Mouse (Mus musculus) layer of hippocampus, adult 11-12 months (tissue): ENCODE data around the gene Ccdc85b.

Experiments
- DNase-seq: peaks from one replicate; pipeline ENCODE4 v3.0.0; 2022; ENCODE audit warnings: low spot score

Ccdc85b gene

DNA sequence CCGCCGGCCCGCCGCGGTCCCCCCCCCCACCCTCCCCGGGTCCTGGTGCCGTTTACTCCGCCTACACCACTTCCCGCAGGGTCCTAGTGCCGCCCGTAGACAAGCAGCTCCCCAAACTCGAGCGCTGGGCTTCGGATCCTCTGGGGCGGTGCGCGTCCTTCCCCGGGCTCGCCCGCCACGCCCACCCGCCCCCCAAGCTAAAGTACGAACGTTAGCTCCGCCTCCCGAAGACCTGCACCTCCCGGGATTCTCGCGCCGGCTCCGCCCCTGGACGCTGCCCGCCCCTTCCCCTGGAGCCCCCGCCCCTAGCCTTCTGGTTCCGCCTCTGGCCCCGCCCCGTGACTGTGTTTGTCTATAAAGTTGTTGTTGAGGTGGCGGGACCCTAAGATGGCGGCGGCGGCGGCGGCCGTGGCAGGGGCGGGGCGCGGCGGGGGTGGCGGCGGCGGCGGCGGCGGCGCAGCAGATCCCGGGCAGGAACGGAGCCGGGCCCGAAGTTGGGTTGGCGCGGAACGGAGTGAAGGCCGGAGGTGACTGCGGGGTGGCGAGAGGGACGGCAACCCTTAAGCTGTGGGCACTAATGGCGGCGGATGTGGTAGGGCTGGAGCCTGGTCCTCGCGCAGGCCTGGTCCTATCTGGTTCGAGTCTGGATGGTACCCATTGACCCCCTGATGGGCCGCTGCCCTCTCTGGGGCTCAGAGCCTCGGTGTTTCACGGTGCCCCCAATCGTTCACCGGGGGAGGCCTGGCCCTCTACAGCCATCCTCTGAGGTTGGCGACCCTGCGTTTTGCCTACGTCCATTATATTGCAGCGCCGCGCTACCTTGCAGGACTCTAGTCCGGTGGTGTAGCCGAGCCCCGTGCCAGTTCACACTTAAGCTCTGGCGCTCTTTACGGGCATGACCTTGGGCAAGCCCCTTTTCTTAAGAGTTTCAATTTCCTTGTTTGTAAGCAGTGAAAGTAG is 32.6 kb downstream of the Ccdc85b start, which contains the start of the genes Drap1 and AI837181:
Drap1 (minus strand) TSS at position 198 of the 960 bp plus-strand sequence.
AI837181 (plus strand) TSS at position 363 of the 960 bp plus-strand sequence.
- DNase-seq = peak; percentile 94

DNA sequence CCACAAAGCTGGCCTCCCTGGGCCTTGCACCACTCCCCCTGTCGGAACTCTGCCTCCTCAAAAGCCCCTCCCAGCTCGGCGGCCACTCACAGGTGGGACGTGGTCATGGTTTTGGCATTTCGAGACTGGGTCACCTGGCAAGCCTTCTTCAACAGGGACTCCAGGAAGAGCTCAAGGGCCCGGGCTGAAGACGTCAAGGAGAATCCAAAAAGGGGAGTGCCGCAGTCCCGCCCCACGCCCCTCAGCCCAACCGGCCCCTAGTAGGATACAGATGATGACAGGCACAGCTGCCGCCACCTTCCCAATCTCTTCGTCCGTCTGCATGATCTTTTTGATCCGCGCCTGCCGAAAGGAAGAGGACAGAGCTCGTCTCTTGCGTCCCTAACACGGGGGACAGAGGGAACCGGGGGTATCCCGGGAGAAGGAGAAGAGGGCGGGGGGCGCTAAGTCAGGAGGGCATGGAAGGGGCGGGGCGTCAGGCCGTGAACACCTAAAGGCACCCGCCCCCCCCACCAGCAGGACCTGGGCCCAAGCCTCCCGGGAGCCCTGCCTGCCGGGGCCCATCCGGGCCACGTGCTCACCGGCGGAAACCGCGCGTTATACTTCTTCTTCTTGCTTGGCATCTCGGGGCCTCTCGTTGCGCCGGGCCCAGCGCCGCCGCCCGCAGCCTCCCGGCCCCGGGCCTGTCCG is 33.5 kb downstream of the Ccdc85b start:
- peak; percentile 66 for DNase-seq

DNA sequence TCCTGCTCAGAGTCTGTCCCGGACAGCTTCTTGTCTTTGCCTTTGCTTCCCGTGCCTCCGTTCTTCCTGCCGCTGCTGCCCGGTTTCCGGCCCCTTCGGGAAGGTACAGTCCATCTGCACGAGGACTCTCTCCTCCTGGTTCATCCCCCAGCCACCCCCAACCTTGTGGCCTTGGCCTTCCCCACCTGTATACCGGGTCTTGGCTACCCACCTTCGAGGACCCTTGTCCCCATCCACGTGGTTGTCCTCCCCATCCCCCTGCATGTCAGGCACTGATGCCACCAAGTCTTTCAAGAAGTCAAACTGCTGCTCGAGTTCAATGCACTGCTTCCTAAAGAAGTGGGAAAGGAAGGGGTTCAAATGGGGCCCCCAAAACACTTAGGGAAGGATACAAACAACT is 34.1 kb downstream of the Ccdc85b start:
- no peak for DNase-seq

DNA sequence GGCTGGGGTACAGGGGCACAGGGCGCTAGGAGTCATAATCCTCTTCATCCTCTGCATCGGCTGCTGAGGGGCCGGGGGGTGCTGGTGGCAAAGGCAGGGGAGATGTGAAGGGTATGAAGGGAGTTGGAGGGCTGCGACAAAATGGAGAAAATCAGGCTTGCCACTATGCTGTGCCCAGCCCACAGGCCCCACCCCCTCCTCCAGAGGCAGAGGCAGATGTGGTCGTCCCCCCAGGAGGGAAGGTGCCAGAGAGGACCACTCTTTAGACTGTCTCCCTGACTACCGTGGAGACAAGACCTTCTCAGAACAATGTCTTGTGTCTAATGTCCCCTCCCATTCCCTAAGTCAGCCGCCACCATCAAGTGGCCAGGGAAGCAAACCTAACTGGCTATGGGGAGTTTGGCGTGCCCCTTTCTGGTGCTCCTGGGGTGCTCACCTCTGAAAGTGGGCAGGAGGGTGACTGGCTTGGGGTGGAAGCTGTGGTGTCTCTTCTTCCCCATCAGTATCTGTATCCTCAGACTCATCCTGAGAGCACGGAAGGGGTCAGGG is 34.7 kb downstream of the Ccdc85b start:
- DNase-seq = no peak

DNA sequence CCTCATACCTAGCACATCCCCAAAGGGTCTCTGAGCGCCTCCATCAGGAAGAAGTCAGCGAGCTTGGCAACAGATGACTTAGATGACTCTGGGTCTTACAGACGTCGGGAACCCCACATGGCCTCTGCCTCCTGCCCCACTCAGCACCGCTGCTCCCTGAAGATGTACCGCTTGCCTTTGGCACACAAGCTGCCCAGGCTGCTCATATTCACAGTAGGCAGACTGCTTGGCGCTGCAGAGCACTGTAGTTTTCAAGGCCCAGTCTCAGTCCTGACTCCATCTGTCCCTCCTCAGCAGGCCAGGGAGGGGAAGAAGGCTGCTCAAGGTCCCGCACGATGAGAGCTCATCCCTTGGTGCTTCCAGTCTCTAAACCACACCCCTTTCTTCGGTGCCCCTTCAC is 35.4 kb downstream of the Ccdc85b start:
- DNase-seq = no peak

DNA sequence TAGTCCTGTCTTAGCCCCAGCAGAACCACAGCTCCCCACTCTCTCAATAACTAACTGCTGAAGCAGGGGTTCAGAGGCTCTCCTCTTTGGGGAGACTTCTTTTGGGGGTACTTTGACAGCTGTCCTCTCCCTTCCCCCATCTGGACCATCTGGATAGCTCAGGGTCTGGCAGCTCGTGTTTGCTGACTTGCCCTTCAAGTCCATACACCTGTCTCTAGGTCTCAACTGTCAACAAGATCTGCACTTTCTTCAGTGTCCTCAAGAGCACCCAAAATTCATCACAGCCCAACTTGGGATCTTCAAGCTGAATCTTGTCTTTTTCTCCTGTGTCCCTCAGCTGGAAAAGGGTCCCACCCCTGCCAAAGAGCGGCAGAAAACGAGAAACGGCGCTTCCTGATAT is 35.9 kb downstream of the Ccdc85b start:
- DNase-seq = no peak

DNA sequence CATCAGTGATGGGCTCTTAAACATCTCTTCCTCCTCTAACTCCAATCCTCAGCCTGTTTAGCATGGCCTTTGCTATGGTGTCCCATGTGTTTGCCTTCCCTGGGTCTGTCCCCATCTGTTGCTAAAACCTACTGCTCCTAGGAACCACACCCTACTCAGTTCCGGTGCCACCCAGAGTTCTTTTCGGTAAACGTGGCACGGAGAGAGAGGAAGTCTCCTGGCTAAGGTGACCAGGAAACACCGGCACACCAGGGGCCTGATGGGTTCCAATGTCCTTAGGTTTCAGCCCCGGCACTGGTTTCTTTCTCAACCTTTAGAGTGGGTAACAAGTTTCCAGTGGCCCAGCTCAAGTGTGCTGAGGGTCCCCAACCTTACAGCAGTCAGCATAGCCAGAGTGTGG is 37.1 kb downstream of the Ccdc85b start:
- no peak for DNase-seq

DNA sequence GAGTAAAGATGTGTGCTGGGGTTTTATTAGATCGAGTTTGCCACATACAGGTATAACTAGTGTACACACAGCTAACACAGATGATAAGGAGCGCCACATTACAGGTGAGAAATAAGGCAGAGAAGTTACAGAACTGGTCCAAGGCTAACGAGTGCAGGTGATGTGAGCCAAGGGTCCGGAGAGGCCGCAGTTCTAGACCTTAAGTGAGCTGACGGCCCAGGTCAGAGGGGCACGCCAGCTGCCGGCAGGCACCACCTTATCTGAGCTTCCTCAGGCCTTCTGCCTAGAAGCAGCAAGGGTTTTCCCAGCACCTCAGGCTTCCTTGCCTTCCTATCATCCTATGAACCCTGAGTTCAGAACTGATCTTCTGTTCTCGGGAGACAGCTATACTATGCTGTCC is 38.1 kb downstream of the Ccdc85b start:
- no peak for DNase-seq

DNA sequence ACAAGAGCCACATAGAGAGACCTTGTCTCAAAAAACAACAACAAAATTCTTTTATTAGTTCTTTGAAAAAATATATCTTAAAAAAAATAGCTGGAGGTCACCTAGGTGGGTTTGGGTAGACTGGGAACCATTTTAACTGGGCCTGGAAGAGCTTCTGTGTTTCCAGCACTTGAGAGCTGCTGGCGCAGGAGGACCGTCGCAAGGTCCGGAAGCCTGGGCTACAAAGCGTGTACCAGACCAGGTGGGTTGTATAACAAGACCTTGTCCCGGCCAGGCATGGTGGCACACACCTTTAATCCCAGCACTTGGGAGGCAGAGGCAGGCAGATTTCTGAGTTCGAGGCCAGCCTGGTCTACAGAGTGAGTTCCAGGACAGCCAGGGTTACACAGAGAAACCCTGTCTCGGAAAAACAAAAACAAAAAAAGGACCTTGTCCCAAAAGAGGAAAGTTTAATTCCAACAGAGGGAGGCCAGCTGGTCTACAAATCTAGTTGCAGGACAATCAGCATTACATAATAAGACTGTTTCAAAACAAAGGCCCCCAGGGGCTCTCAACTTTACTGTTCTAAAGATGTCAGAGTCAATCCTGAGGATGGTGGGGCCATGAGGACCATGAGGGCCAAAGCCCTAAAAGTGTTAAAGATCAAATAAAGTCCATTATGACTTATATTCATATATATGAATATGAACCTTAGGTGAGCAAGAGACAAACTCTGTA is 38.8 kb downstream of the Ccdc85b start:
- no peak for DNase-seq

DNA sequence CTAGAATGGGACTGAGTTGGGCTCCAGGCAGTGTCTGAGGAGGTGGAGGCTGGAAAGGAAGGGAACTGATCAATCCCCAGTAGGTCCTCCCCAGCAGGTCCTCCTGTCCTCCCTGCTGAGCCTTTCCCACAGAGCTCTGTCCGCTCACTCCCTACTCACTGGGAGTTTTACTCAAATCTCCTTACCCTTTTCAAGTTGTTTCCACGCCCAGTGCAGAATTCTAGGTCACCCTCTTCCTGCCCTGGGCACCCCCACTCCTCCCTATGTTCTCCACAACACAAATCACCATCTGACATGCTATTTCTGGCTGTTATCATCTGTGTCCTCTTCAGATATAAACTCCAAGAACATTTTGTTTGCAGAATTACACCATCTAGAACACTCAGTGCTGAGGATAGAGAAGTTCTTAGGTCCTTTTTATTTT is 43.1 kb downstream of the Ccdc85b start:
- peak; percentile 36 for DNase-seq

DNA sequence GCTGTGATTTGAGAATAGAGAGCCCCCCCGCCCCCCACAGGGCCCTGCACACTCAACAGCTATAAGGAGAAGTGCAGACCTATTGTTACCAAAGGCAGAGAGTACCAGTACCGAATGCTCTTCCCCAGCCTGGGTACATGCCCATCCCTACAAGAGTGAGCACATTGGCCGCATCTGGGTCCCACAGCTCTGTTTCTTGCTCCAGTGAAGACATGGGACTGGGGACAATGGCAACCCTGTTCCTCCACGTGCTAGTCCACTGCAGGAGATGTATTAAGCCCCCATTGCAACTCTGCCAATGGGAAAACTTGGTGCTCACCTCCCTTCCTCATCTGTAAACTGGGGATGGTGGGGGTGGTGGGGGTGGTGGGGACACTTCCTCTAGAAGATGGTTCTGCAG is 43.9 kb downstream of the Ccdc85b start:
- no peak for DNase-seq

DNA sequence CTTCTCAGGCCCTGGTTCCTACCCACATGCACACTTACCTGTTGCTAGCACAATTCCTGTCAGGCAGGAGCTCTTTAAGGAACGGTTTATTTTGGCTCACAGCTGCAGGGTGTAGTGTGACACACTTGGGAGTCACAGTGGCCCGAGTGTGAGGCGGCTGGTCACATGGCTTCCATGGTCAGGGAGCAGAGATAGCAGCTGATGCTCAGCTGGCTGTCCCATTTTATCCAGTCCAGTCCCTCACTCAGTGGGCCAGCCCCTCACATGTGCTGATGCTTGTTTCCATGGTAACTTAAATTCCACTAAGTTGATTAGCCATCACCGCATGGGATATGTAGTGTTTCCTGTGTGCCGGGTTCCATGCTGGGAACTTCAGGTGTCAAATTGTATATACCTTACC is 45.7 kb downstream of the Ccdc85b start:
- no peak for DNase-seq

DNA sequence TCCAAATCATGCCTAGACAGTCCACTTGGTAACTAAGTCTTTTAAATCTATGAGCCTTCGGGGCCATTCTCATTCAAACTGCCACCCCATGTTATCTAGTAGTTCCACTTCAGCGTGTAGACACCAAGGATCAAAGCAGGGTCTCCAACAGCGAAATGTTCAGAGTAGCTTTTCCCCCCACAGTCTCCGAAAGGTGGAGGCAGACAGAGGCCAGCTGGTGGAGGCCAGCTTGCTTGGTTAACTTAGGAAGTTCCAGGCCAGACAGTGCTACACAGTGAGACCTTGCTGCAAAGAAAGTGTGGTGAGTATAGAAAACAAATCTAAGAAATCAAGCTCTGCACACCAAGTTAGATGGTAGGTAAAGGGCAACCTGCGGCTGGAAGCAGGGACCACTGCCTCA is 47.1 kb downstream of the Ccdc85b start:
- no peak for DNase-seq

DNA sequence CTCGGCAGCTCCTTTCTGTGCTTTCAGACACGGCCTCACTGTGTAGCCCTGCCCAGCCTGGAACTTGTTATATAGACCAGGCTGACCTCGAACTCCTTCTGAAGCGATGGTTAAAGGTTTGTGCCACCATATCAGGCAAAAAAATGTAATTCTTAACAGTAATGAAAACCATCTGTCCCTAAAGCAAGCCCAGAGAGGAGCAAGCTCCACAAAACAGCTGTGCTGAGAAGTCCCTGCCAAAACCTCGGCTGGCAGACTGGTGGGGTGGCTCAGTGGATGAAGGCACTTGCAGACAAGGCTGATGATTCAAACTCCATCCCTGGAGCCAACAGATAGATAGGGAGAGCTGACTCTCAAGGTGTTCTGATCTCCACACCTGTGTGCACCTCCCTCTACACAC is 48.6 kb downstream of the Ccdc85b start:
- no peak for DNase-seq

DNA sequence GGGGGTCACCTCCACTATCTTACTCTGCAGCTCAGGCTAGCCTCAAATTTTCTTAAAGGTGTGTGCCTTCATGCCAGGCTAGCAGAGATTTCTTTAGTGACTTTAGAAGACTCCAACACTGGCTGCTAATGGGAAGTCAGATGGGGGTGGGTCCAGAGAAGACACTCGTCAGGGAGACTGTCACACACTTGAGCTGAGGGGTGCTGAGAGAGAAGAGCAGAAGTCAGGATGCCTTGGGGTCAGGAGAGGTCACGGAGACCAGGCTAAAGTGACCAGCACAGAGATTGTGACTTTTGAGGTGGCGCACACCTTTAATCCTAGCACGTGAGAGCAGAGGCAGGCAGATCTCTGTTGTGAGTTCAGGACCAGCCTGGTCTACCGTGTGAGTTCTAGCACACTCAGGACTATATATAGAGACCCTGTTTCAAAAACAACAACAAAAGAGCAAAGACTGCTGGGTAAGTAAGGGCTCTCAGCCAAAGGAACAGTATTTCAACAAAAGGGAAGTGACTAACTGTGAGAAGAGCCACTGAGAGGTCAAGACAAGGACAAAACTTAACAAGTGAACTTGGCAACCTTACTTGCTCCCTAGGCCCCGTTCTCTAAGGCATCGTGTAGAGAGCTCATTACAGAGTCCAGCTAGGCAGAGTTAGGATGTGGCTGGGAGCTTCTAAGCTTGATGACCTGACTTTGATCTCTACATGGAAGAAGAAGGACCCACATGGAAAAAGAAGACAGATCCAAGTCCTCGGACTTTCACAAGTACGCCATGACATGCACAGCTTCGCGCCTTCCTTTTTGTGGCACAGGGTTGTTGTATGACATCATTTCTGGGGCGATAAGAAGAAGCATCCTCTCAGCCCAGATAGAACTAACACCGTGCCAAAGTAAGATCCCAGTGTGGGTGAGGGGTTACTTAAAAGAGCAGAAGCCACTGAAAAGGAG is 49.4 kb downstream of the Ccdc85b start:
- no peak for DNase-seq

DNA sequence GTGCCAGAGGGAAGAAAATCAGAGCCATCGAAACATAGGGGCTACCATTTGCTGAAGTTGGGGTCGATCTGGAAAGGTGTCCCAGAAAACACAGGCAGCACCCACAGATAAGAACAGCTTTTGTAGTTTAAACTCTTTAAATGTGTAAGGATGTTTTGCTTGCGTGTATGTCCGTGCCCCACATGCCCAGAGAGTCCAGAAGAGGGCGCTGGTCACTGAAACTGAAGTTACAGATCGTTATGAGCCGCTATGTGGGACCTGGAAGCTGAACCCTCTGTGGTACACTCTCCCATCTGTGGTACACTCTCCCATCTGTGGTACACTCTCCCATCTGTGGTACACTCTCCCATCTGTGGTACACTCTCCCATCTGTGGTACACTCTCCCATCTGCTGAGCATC is 50.6 kb downstream of the Ccdc85b start:
- DNase-seq = peak; percentile 56

DNA sequence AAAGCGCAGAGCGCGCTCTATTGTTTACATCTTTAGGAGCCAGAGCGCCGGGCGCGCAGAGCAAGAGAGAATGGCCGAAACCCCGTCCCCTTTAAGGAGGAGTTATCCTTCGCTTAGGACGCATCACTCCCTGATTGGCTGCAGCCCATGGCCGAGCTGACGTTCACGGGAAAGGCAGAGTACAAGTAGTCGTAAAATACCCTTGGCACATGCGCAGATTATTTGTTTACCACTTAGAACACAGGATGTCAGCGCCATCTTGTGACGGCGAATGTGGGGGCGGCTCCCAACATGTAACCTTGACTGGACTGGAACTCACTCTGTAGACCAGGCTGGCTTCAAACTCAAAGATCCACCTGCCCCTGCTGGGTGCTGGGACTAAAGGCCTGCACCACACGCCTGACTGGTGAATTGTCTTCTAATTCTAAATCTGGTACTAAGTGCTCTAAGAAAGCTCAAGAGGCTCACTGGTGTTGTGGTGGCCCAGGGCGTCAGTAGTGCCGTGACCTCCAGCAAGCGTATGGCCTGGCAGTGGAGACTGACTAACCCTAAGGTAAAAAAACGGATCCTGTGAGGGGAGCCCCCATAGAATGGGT is 51.1 kb downstream of the Ccdc85b start:
- DNase-seq = peak; percentile 54

DNA sequence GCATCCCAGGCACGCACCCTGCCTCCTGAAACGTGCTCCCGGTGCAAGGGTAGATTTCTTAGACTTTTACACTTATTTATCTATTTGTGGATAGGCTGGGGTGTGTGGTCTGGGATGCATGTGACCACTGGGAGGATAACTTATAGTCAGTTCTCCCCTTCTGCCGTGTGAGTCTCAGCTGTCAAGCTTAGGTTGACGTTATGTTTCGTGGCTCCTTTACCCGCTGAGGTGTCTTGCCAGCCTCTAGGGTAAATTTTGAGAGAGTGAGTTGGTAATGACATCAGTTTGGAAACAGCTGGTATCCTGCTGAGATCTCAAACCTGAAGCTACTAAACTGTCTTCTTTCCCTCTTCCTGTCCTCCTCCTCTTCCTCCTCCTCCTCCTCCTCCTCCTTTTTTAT is 51.8 kb downstream of the Ccdc85b start:
- DNase-seq = no peak
